Mouse (Mus musculus) kidney, embryonic 16.5 days (tissue): ENCODE results near the gene Rpl12. TPM values are rescaled to one million over a fixed set of nuclear protein-coding genes. Genes with fewer than 3 reads are reported as not detected.

Experiments used
- ATAC-seq: fragments of 200-750 bp; cut with Nextera tagmentation; 2 replicates; pipeline ENCODE4 v1.8.0; 2017; ENCODE audit warnings: moderate TSS enrichment; ENCODE audit not compliant: low FRiP score, low TSS enrichment
- H3K27ac ChIP-seq: fragments of 300-500 bp; sonication (generic); 2 replicates; pipeline ENCODE4 v1.5.1; 2014; ENCODE audit warnings: low read length
- H3K27me3 ChIP-seq: fragments of 300-500 bp; sonication (generic); 2 replicates; pipeline ENCODE4 v1.6.1; 2014; ENCODE audit warnings: low read length, control low read depth, mixed read lengths; ENCODE audit not compliant: insufficient read depth
- H3K36me3 ChIP-seq: fragments of 300-500 bp; sonication (generic); 2 replicates; pipeline ENCODE4 v1.6.1; 2014; ENCODE audit warnings: low read length, control low read depth, mixed read lengths; ENCODE audit not compliant: insufficient read depth
- H3K4me1 ChIP-seq: fragments of 300-500 bp; sonication (generic); 2 replicates; pipeline ENCODE4 v1.6.1; 2014; ENCODE audit warnings: low read length, control low read depth, mixed read lengths; ENCODE audit not compliant: insufficient read depth
- H3K4me2 ChIP-seq: fragments of 300-500 bp; sonication (generic); replicated peaks from 2 replicates; pipeline ENCODE4 v1.6.1; 2014; ENCODE audit warnings: low read depth, low read length
- H3K4me3 ChIP-seq: fragments of 300-500 bp; sonication (generic); 2 replicates; pipeline ENCODE4 v1.5.1; 2014; ENCODE audit warnings: mild to moderate bottlenecking, low read length
- H3K9ac ChIP-seq: fragments of 300-500 bp; sonication (generic); replicated peaks from 2 replicates; pipeline ENCODE4 v1.6.1; 2014; ENCODE audit warnings: low read length
- H3K9me3 ChIP-seq: fragments of 300-500 bp; sonication (generic); 2 replicates; pipeline ENCODE4 v1.6.1; 2016; ENCODE audit warnings: low read length, control low read depth
- WGBS: fragments of 180-500 bp; shearing (Covaris S2); extraction: QIAGEN DNeasy Blood & Tissue Kit; methylation state at CpG from one replicate; pipeline ENCODE4 v1.1.7; 2014; 5-methylcytosine and 5-hydroxymethylcytosine counted together
- polyA plus RNA-seq: library from polyadenylated mRNA; unstranded; fragments of >200 nt; fragmentation: Nextera tagmentation; extraction: Ambion mirVana; gene quantifications from 2 replicates; pipeline ENCODE4 v1.2.1, GENCODE M21; 2015

The Rpl12 gene
- polyA plus RNA-seq, 1 experiment from 2014 or later, result 176 TPM

- Histone ChIP-seq H3K4me3 (no peak overlapping the region), H3K27ac (no peak overlapping the region), H3K4me2 (no peak overlapping the region), H3K36me3 (peaks cover 11% of the 10 kb centered on the region), H3K9me3 (no peaks in the 10 kb centered on the region), H3K9ac (no peak overlapping the region), H3K4me1 (peaks cover 18% of the 10 kb centered on the region), H3K27me3 (no peaks in the 10 kb centered on the region)
- no peak for ATAC-seq
- WGBS, result 84% methylated on average over 3 of the region's 3 CpGs
Observed at GRCm38 (mm10) chr2:32978675-32979074, 17.3 kb downstream of the Rpl12 start.

GRCm38 (mm10) chr2:32979675-32980074 is 18.3 kb downstream of the Rpl12 start:
- Histone ChIP-seq H3K36me3 (peaks cover 3% of the 10 kb centered on the region; the same call in 1 of the 2 replicates), H3K4me1 (peaks cover 18% of the 10 kb centered on the region)

GRCm38 (mm10) chr2:32981281-32981680 is 19.9 kb downstream of the Rpl12 start:
- Histone ChIP-seq H3K4me1 (peaks cover 18% of the 10 kb centered on the region), H3K4me3 (peak overlapping the region; percentile 84), H3K27ac (peak overlapping the region; percentile 72), H3K4me2 (peak overlapping the region; percentile 99), H3K9me3 (no peaks in the 10 kb centered on the region), H3K9ac (peak overlapping the region; percentile 82), H3K36me3 (no peaks in the 10 kb centered on the region), H3K27me3 (no peaks in the 10 kb centered on the region)
- peak; percentile 64 for ATAC-seq
- WGBS, result under 1% methylated on average over 23 of the region's 23 CpGs

More at GRCm38 (mm10) chr2:32979675-32980074, 18.3 kb downstream of the Rpl12 start:
- H3K9me3 ChIP-seq, result no peaks in the 10 kb centered on the region
- H3K4me2 ChIP-seq, result no peak overlapping the region
- ATAC-seq, result no peak
- no peak overlapping the region for H3K4me3 ChIP-seq
- no peaks in the 10 kb centered on the region for H3K27me3 ChIP-seq
- no peak overlapping the region for H3K27ac ChIP-seq
- H3K9ac ChIP-seq, result no peak overlapping the region
- whole genome bisulfite sequencing, result 82% methylated on average over 7 of the region's 7 CpGs

- peak; percentile 99 for ATAC-seq
- H3K4me3 ChIP-seq, result peak within 1 kb of the TSS; percentile 84
- H3K36me3 ChIP-seq, result no peaks in the 10 kb centered on the region
- H3K4me1 ChIP-seq, result peaks cover 18% of the 10 kb centered on the region
- under 1% methylated on average over 50 of the region's 50 CpGs for WGBS
- H3K9ac ChIP-seq, result peak within 1 kb of the TSS; percentile 82
- H3K4me2 ChIP-seq, result peak within 1 kb of the TSS; percentile 99
- H3K27me3 ChIP-seq, result no peaks in the 10 kb centered on the region
- no peaks in the 10 kb centered on the region for H3K9me3 ChIP-seq
- peak within 1 kb of the TSS; percentile 72 for H3K27ac ChIP-seq
Observed at GRCm38 (mm10) chr2:32981725-32982271, 20.4 kb downstream of the Rpl12 start, which contains the start of gene Slc2a8. TSS of gene Slc2a8 (minus strand) at chr2:32982083.

- peaks cover 18% of the 10 kb centered on the region for H3K4me1 ChIP-seq
- peak overlapping the region; percentile 84 for H3K4me3 ChIP-seq
- H3K36me3 ChIP-seq, result no peaks in the 10 kb centered on the region
- H3K9ac ChIP-seq, result 0 out of 2 replicates have a peak overlapping the region, but pooled peaks have one; percentile 39
- H3K9me3 ChIP-seq, result no peaks in the 10 kb centered on the region
- ATAC-seq, result no peak
- H3K4me2 ChIP-seq, result peak overlapping the region; percentile 99
- 6% methylated on average over 4 of the region's 4 CpGs for WGBS
- no peaks in the 10 kb centered on the region for H3K27me3 ChIP-seq
- peak overlapping the region; percentile 35; the same call in 1 of the 2 replicates for H3K27ac ChIP-seq
Observed at GRCm38 (mm10) chr2:32982700-32983099, 21.3 kb downstream of the Rpl12 start.

- Histone ChIP-seq H3K9ac (no peak overlapping the region), H3K27ac (no peak overlapping the region), H3K4me3 (no peak overlapping the region), H3K36me3 (no peaks in the 10 kb centered on the region), H3K9me3 (no peaks in the 10 kb centered on the region), H3K27me3 (no peaks in the 10 kb centered on the region), H3K4me2 (no peak overlapping the region), H3K4me1 (peaks cover 18% of the 10 kb centered on the region)
- ATAC-seq, result no peak
- WGBS, result 39% methylated on average over 6 of the region's 6 CpGs
Observed at GRCm38 (mm10) chr2:32983617-32984016, 22.3 kb downstream of the Rpl12 start.

- 73% methylated on average over 8 of the region's 8 CpGs for WGBS
- H3K4me3 ChIP-seq, result no peak overlapping the region
Observed at GRCm38 (mm10) chr2:32985844-32986243, 24.5 kb downstream of the Rpl12 start.

GRCm38 (mm10) chr2:32989376-32989775 is 28.0 kb downstream of the Rpl12 start:
- Histone ChIP-seq H3K27ac (no peak overlapping the region), H3K9ac (no peak overlapping the region), H3K4me3 (no peak overlapping the region), H3K9me3 (no peaks in the 10 kb centered on the region), H3K36me3 (no peaks in the 10 kb centered on the region), H3K4me2 (no peak overlapping the region), H3K27me3 (no peaks in the 10 kb centered on the region), H3K4me1 (no peaks in the 10 kb centered on the region; the same call in 1 of the 2 replicates)
- ATAC-seq, result no peak
- 56% methylated on average over 3 of the region's 3 CpGs for WGBS

More at GRCm38 (mm10) chr2:32985844-32986243, 24.5 kb downstream of the Rpl12 start:
- peaks cover 15% of the 10 kb centered on the region for H3K4me1 ChIP-seq
- no peak overlapping the region for H3K9ac ChIP-seq
- no peaks in the 10 kb centered on the region for H3K36me3 ChIP-seq
- no peak overlapping the region for H3K4me2 ChIP-seq
- no peak overlapping the region for H3K27ac ChIP-seq
- no peaks in the 10 kb centered on the region for H3K27me3 ChIP-seq
- ATAC-seq, result no peak
- H3K9me3 ChIP-seq, result no peaks in the 10 kb centered on the region

GRCm38 (mm10) chr2:32990167-32990832 is 28.9 kb downstream of the Rpl12 start:
- Histone ChIP-seq H3K4me2 (no peak overlapping the region), H3K27me3 (no peaks in the 10 kb centered on the region), H3K9ac (no peak overlapping the region), H3K36me3 (no peaks in the 10 kb centered on the region), H3K4me1 (no peaks in the 10 kb centered on the region; the same call in 1 of the 2 replicates), H3K27ac (no peak overlapping the region), H3K4me3 (no peak overlapping the region), H3K9me3 (no peaks in the 10 kb centered on the region)
- no peak for ATAC-seq
- 57% methylated on average over 13 of the region's 13 CpGs for WGBS

- Histone ChIP-seq H3K27me3 (no peaks in the 10 kb centered on the region), H3K4me3 (no peak overlapping the region), H3K9ac (no peak overlapping the region), H3K4me2 (no peak overlapping the region), H3K36me3 (no peaks in the 10 kb centered on the region), H3K9me3 (no peaks in the 10 kb centered on the region), H3K4me1 (no peaks in the 10 kb centered on the region; the same call in 1 of the 2 replicates), H3K27ac (no peak overlapping the region)
- no peak for ATAC-seq
- WGBS, result 45% methylated on average over 6 of the region's 6 CpGs
Observed at GRCm38 (mm10) chr2:32992130-32992529, 30.8 kb downstream of the Rpl12 start.
